Mouse (Mus musculus): Measurements from ENCODE around the gene Spr. TPM values are rescaled to one million over a fixed set of nuclear protein-coding genes. Genes with fewer than 3 reads are reported as not detected.
"Not testable (repeated sequence)": the region's sequence is repeated elsewhere in the genome, so short reads cannot be mapped to it uniquely, and the experiment has no call there.

Spr gene
- total RNA-seq (2017): 25.1 to 47.0 TPM (median 29.7 TPM) in 3 replicates

DNA sequence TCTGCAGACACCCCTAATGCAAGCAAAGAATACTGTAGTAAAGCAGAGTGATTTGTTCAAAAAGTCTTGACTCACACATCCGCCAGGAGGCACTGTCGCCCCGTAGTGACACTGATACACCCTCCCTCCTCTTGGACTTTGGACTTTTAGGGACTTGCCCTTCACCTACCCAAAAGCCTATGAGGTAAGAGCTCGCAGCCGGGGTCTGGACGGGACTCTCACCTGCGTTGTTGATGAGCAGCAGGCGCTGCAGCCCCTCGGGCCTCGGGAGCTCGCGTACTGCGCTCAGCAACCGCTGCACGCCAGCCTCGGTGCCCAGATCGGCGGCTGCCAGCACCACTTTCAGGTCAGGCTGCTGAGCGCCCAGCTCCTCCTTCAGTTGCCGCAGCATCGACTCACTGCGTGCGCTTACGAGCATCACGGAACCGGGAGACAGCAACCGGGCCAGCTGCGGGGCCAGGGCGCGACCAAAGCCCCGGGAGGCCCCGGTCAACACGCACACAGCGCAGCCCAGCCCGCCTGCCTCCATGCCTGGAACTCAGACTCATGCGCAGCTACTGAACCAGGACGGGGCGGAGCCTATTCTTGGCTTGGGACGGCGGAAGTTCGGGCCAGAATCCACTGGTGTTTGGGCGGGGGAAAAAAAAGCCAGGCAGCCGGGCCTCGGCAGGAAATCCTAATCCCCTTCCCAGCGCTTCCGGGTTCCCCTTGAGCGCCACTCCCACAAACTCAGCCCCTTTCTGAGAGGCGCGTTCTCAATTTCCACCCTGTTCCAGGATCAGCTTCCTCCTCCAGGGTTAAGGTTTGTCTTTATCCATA lies at the start of gene Spr:
Gene Spr (minus strand): TSS at position 550 of the 819 bp plus-strand sequence.
- ATAC-seq (replicated peaks; ENCODE audit: insufficient number of reproducible peaks, low FRiP score, low TSS enrichment, poor library complexity, severe bottlenecking): peak; percentile 70

DNA sequence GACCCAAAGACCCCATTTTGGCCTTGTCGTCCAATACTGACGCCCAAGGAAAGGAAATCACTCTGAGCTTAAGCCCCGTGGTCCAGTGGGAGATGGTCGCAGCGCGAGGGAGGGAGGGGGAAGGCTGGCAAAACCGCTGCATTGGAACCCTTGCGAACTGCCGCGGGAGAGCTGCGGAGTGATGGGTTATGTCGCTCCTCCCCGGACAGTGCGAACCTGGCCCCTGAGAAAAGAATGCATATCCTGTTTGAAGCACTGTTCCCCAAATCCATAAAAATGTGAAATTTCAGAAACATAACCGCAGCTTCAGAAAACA lies 49.1 kb upstream of the Spr start:
- ATAC-seq (replicated peaks; ENCODE audit: insufficient number of reproducible peaks, low FRiP score, low TSS enrichment, poor library complexity, severe bottlenecking): no peak

DNA sequence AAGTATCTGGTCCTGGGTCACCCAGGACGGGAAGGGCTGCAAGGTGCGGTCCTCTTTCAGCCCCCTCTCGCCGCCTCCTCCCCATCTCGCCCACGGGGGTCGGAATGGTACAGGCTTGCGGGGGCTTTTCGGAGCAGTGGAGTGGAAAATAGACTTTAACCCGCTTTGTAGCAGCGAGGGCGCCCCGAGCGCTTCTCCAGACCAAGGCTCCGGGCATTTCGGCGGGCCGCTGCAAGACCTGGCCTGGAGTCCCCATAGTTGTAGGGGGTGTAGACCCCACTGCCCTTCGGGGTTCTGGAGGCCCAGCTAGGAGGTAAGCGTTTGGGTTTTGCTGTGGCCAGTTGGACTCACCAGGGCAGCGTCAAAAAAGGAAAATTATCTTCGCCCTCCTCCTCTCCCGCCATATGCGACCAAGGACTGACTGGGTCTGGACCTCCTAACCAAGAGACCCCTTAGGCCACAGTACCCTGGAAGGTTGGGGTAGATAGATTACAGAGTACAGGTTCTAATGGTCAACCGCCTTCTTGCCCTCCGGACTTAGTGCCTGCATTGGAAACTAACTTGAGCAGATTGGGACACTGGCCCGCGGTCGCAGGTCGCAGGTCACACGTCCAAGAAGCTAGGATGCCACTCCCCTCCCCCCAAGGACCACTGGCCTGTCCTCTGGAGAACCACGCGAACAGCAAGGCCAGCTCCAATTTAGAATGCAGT lies 48.6 kb upstream of the Spr start:
- ATAC-seq (replicated peaks; ENCODE audit: insufficient number of reproducible peaks, low FRiP score, low TSS enrichment, poor library complexity, severe bottlenecking): no peak

DNA sequence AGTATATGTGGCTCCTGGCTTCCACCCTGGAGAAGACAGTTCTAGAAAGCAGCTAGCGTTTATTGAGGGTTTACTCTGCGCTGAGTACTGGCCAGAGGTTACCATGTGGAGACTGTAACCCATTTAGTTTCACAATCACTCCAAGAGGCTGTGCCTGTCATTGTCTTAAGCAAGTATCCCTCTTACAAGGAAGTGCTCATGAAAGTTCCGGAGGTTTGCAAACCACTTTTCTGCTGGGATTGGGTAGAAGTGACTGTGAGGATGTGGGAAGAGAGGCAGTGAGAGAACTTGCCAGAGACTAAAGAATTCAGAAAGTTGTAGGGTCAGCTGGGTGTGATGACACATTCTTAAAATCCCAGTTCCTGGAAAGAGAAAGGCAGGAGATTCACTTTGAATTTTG lies 46.4 kb upstream of the Spr start:
- ATAC-seq (replicated peaks; ENCODE audit: insufficient number of reproducible peaks, low FRiP score, low TSS enrichment, poor library complexity, severe bottlenecking): no peak

DNA sequence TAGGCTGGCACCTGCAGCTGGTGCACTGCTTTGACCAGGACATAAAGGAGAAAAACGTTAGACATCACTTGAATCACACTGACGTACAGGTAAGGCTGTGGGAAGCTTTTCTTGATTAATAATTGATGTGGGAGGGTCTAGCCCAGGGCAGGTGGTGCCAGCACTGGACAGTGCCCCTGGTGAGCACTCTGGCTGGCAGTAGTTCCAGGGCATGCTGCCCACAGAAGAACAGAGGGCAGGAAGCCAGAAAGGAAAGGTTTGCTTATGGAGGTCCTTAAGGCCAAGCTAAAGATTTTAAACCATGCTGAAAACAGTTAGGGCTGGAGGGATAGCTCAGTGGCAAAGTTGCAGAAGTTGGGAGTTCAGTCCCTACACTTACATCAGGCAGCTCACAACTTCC lies 42.5 kb upstream of the Spr start:
- no peak for ATAC-seq (replicated peaks; ENCODE audit: insufficient number of reproducible peaks, low FRiP score, low TSS enrichment, poor library complexity, severe bottlenecking)

DNA sequence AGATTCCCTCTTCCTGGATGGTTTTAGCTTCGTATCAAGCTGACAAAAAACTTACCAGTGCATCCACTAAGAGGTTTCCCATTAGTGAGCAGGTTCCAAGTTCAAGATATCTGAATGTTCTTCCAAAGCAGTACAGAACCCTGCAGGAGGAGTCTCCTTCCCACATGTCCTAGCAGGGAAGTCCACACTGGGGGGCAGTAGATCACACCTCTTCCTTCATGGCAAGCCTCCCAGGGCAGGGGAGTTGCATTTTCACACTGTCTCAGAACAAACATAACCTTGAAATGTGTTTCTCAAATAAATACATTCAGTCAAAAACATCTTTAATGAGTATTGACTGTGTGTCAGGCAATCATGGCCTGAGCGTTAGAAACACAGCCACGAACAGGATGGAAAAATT lies 42.0 kb upstream of the Spr start:
- no peak for ATAC-seq (replicated peaks; ENCODE audit: insufficient number of reproducible peaks, low FRiP score, low TSS enrichment, poor library complexity, severe bottlenecking)

DNA sequence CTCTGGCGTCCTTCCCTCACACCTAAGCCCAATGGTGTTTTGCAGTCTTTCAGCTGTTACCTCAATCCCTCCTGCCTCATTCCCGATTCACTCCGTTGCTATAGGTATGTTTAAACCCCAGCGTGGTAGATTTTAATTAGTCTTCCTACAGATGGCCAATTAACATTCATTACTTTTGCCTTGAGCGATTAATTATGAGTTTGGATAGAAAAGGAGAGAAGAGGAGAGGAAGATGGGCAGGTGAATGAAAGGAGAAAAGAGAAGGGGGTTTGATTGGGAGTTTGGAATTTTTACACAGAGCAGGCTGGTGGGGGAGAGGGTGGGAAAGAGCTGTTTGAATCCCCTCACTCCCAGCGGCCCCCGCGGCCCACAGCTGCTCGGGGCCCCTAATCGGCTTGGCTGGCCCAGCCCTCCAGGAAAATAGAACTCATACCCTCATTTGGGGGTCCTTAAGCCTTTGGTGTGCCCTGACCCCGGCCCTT lies 27.9 kb upstream of the Spr start:
- ATAC-seq (replicated peaks; ENCODE audit: insufficient number of reproducible peaks, low FRiP score, low TSS enrichment, poor library complexity, severe bottlenecking): no peak

DNA sequence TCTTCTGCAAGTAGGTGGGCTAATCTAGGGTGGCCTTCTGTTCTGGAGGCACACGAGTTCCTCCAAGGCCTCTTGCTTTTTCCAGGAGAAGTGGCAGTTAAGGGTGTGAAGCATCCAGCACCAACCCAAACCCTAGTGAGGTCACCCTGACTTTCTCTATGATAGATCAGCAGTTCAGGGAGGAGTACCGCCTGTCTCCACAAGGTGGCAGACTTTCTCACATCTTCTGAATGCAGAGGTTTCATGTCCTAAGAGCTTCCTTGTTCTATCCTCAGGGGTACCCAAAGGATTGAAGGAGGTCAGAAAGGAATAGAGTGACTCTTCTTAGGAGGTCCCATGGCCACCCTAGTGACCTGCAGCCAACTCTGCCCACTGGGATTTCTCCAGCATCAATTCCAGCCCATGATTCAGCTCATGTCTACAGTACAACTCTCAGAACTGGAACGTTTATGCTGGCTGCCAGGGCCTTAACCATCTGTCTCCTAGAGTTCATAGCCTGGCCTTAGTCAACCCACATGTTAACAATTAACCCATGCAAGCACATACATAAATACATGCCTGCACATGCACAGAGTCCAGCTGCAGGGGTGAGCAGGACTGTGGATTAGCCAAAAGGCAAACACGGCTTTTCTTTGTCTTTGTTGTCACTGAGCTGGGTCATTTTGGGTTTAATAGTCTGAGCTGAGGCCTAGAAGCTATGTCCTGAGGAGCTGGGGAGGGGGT lies 22.8 kb upstream of the Spr start:
- ATAC-seq (replicated peaks; ENCODE audit: insufficient number of reproducible peaks, low FRiP score, low TSS enrichment, poor library complexity, severe bottlenecking): peak; percentile 61; the same call in 1 of the 2 replicates

DNA sequence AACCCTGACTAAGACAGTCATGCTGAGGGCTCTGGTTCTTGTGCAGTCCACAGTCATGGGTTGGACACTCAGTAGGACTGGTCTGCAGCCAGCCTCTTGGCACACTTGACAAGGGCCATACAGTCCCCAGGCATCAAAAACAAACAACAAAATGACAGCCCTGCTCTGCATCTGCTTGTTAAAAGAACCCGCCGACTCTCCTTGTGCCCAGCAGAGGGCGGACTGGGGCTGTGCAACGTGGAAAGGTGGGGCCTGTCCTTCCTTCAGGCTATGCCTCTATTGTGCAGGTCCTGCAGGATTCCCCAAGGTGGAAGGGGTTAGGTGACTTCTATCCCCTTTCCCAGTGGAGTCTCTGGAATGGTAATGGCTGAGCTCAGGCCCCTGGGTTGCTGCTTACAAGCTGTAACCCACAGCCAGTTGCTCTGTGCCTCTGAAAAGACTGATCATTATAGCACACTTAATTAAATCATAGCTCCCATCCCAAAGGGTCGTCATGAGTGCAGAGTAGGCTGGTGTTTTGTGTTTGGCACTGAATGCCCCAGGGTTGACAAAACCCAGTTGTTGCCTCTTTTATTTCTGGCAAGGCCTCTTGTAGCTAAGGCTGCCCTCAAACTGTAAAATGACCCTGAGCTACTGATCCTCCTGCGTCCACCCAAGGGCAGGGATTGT lies 21.7 kb upstream of the Spr start:
- ATAC-seq (replicated peaks; ENCODE audit: insufficient number of reproducible peaks, low FRiP score, low TSS enrichment, poor library complexity, severe bottlenecking): not testable (repeated sequence)

DNA sequence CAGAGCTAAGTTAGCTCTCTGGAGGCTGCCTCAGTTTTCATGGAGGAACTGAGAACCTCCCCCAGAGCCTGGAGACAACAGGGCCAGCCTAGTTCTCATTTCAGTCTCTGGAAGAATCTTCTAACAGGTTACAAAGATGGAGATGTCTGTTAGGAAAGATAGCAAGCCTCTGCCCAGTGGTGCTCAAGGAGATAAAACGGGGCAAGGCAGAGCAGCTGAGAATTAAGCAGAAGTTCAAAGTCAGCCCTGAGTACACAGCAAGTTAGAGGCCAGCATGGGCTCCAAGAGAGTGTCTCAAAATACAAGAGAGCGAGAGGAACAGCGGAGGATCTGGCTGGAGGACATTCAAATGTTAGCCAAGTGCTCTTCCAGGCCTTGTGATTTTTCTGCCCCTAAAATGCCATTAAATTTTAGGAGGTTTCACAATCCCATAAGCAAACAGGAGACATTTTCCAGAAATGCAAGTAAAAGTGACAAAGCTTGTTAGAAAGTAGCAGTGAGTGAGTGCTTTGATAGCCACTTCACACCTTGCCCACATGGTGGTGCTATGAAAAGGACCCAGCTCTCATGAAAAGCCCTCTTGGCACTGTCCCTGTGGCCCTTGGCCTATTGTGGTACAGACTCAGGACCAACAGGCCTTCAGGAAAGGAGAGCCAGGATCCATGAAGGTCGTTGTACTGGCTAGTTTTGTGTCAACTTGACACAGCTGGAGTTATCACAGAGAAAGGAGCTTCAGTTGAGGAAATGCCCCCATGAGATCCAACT lies 20.7 kb upstream of the Spr start:
- not testable (repeated sequence) for ATAC-seq (replicated peaks; ENCODE audit: insufficient number of reproducible peaks, low FRiP score, low TSS enrichment, poor library complexity, severe bottlenecking)

DNA sequence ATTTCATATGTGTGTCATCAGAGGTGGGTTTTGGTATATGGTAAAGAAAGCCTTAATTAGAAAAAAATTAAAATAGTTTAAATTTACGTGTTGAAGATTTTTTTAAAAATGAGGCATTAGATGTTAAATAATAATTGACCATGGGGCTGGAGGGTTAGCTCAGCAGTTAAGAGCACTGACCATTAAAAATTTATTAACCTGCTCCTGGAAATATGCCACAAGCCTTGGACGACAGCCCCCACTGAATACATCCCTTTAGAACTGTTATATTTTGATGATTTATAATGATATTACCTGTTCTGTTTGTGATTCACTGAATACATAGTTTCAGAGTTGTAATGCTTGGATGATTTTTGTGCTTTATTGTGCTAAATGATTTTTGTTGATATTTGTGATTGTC lies 19.0 kb upstream of the Spr start:
- ATAC-seq (replicated peaks; ENCODE audit: insufficient number of reproducible peaks, low FRiP score, low TSS enrichment, poor library complexity, severe bottlenecking): not testable (repeated sequence)

DNA sequence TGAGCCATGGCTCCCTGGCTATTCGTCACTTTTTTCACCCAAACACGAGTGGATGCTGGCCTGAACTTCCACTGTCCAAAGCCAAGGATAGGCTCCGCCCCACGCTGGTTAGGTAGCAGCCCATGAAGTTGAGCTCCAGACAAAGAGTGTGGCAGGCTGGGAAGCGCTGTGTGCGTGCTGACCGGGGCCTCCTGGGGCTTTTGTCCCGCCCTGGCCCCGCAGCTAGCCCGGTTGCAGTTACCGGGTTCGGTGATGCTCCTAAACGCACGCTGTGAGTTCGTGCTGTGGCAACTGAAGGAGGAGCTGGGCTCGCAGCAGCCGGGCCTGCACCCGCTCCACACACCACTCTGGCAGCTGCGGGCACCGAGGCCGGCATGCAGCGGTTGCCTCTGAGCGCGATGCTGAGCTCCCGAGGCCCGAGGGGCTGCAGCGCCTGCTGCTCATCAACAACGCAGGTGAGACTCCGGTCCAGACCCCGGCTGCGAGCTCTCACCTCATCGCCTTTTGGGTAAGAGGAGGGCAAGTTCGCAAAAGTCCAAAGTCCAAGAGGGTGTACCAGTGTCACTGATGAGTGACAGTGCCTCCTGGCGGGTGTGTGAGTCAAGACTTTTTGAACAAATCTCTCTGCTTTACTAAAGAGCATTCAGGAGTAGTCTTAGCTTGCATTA lies 17.4 kb upstream of the Spr start:
- no peak for ATAC-seq (replicated peaks; ENCODE audit: insufficient number of reproducible peaks, low FRiP score, low TSS enrichment, poor library complexity, severe bottlenecking)

DNA sequence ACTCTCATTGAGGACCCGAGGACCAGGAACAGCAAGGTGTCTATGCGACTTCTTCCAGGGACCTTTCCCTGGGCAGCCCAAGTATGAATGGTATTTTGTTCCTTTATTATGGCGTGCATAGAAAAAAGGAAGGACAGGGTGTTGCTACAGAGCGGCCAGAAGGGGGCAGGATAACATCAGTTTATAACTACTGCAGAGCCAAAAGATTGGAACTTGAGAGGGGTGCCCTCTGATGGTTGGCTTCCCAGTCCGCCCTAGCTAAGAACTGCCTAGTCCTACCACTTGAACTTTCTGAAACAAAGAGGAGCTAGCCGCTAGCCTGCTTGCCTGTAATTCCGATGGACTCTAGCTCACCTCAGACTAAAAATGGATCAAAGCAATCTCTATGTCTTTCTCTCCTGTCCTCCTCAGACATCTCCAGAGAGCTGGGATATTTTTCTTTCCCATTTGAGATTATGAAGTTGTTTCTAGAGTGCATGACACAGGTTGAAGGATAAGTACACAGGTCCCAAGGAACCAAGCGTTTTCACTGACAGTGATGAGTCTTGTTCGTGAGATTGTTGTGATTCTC lies 16.5 kb upstream of the Spr start:
- ATAC-seq (replicated peaks; ENCODE audit: insufficient number of reproducible peaks, low FRiP score, low TSS enrichment, poor library complexity, severe bottlenecking): no peak

DNA sequence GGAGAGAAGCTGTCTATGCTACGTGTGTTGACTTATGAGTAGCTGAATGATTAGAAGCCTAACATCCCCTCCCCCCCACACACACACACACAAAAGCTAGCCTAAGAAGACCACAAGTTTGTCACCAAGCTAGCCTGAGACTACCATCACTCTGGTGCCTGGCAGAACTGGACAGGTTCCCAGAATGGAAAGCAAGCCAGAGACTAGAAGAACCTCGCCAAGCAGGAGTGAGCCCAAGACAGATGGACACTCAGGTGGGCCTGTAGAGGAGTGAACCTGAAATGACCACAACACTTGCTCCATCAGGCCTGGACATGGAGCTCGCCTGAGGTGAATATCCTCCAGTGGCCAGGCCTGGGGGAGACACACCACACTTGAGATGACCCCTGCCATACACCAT lies 12.8 kb upstream of the Spr start:
- ATAC-seq (replicated peaks; ENCODE audit: insufficient number of reproducible peaks, low FRiP score, low TSS enrichment, poor library complexity, severe bottlenecking): no peak

DNA sequence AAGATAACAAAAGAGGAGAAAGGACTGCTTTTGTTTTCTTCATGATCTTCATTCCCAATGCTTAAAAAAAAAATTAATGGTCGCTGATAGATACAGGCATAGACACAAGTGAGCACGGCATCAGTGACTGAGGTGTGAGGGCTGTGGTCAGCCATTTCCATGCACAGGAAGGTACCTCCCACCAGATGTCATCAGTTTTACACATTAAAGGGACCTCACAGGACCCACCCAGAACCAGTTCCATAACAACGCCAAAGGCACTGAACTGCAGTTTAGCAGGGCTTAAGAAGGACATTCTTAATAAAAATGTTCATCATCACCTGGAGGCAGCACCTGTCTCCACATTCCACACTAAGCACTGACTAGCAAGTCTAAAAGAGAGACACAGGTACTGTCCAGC lies 10.1 kb upstream of the Spr start:
- no peak for ATAC-seq (replicated peaks; ENCODE audit: insufficient number of reproducible peaks, low FRiP score, low TSS enrichment, poor library complexity, severe bottlenecking)

DNA sequence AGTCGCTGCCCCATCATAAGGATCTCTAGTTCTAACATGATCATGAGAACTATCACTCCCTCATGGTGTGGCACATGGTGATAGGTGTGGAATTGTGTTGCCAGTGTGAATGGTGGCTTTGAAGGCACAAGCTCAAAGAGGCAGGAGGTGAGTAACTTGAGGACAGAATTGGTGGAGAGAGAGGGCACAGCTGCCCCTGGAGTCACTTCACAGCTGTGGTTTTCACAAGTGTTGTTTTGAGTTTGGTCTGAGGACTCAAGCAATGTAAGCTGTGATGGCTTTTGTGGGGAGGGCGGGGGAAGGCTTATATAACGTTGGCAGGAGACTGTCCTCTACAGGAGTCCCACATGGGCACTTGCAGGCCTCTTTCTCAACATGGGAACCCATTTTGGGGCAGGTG lies 6.9 kb upstream of the Spr start:
- ATAC-seq (replicated peaks; ENCODE audit: insufficient number of reproducible peaks, low FRiP score, low TSS enrichment, poor library complexity, severe bottlenecking): no peak

DNA sequence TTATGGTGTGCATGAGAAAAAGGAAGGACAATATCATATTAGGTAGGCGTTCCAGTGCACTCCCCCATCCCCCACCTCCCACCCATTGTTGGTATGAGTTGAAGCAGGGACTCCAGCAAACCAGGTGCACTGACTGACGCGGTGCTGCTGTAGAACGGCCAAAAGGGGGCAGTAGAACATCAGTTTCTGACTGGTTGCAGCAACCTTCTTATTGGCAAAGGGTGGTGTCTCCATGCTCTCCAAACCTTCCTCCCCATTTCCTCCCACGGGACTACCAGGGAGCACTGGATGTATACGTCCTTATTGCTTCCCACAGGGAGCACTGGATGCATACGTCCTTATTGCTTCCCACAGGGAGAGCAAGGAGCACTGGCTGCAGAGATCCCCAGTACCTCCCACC lies 3.4 kb upstream of the Spr start:
- ATAC-seq (replicated peaks; ENCODE audit: insufficient number of reproducible peaks, low FRiP score, low TSS enrichment, poor library complexity, severe bottlenecking): 0 out of 2 replicates have a peak, but pooled peaks have one; percentile 13

DNA sequence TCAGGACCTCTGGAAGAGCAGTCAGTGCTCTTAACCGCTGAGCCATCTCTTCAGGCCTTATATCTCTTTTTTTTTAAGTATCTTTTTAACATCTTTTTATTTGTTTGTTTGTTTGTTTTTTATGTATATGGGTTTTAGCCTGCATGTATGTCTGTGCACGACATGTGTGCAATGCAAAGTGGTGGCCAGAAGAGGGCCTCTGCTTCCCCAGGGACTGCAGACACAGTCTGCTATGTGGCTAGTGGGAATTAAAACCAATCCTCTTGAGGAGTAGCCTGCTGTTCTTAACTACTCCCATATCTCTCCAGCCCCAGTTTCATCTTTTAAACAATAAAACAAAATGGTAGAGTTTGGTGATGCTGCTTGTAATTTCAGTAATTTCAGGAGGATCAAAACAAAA lies 2.0 kb upstream of the Spr start:
- ATAC-seq (replicated peaks; ENCODE audit: insufficient number of reproducible peaks, low FRiP score, low TSS enrichment, poor library complexity, severe bottlenecking): no peak
